Mouse (Mus musculus): Measurements from ENCODE around the gene Thap7. TPM values are rescaled to one million over a fixed set of nuclear protein-coding genes. Genes with fewer than 3 reads are reported as not detected.

The Thap7 gene
- polyA plus RNA-seq, 1 experiment from 2014 or later: 61.7 TPM

Other genes with a start within 250 kb of the Thap7 start
- gene Serpind1, start 199.8 kb downstream of the Thap7 start, polyA plus RNA-seq (2015; fragmentation: Nextera tagmentation; extraction: Ambion mirVana): 1.1 and 2.2 TPM in 2 replicates
- gene Snap29, start 125.2 kb downstream of the Thap7 start, polyA plus RNA-seq (2015; fragmentation: Nextera tagmentation; extraction: Ambion mirVana): 21.2 and 23.3 TPM in 2 replicates
- 62.7 and 67.5 TPM in 2 replicates for gene Pi4ka, start 124.8 kb downstream of the Thap7 start, polyA plus RNA-seq (2015; fragmentation: Nextera tagmentation; extraction: Ambion mirVana)
- 88.7 and 91.2 TPM in 2 replicates for gene Crkl, start 79.1 kb downstream of the Thap7 start, polyA plus RNA-seq (2015; fragmentation: Nextera tagmentation; extraction: Ambion mirVana)
- gene Aifm3, start 41.5 kb downstream of the Thap7 start, polyA plus RNA-seq (2015; fragmentation: Nextera tagmentation; extraction: Ambion mirVana): 7.9 and 10.6 TPM in 2 replicates
- 124 and 133 TPM in 2 replicates for gene Lztr1, start 22.4 kb downstream of the Thap7 start, polyA plus RNA-seq (2015; fragmentation: Nextera tagmentation; extraction: Ambion mirVana)
- 0.28 and 0.55 TPM in 2 replicates for gene Lrrc74b, start 30.1 kb upstream of the Thap7 start, polyA plus RNA-seq (2015; fragmentation: Nextera tagmentation; extraction: Ambion mirVana)
- gene P2rx6, start 30.7 kb upstream of the Thap7 start, polyA plus RNA-seq (2015; fragmentation: Nextera tagmentation; extraction: Ambion mirVana): 1.0 and 1.3 TPM in 2 replicates
- gene Slc7a4, start 52.1 kb upstream of the Thap7 start, polyA plus RNA-seq (2015; fragmentation: Nextera tagmentation; extraction: Ambion mirVana): 13.8 and 14.3 TPM in 2 replicates
- 27.3 and 27.9 TPM in 2 replicates for gene Smpd4, start 88.2 kb upstream of the Thap7 start, polyA plus RNA-seq (2015; fragmentation: Nextera tagmentation; extraction: Ambion mirVana)
- 4.4 and 4.8 TPM in 2 replicates for gene Ccdc74a, start 115.3 kb upstream of the Thap7 start, polyA plus RNA-seq (2015; fragmentation: Nextera tagmentation; extraction: Ambion mirVana)
- gene Med15, start 201.8 kb upstream of the Thap7 start, polyA plus RNA-seq (2015; fragmentation: Nextera tagmentation; extraction: Ambion mirVana): 44.7 and 47.7 TPM in 2 replicates
- gene Klhl22, start 228.5 kb upstream of the Thap7 start, polyA plus RNA-seq (2015; fragmentation: Nextera tagmentation; extraction: Ambion mirVana): 64.9 and 68.9 TPM in 2 replicates